Mouse (Mus musculus) kidney, adult 11 months (tissue): ENCODE measurements around the gene Pdcd4.
A peak's percentile ranks its signal among the peaks of the same experiment; 100 is the strongest.

Experiments
- DNase-seq: peaks from one replicate; pipeline ENCODE4 v3.0.0; 2022

Pdcd4 gene

GRCm38 (mm10) chr19:53892061-53892460 is at the start of gene Pdcd4:
Gene Pdcd4 (plus strand): TSS chr19:53892231.
- DNase-seq, result no peak

GRCm38 (mm10) chr19:53843972-53844371 is 48.1 kb upstream of the Pdcd4 start:
- no peak for DNase-seq

- no peak for DNase-seq
These were observed 43.6 kb upstream of the Pdcd4 start for GRCm38 (mm10) chr19:53848272-53848995.

GRCm38 (mm10) chr19:53850166-53850922 is 41.7 kb upstream of the Pdcd4 start:
- DNase-seq, result peak; percentile 84

GRCm38 (mm10) chr19:53851352-53851751 is 40.7 kb upstream of the Pdcd4 start:
- DNase-seq, result no peak

GRCm38 (mm10) chr19:53851826-53852698 is 40.0 kb upstream of the Pdcd4 start:
- DNase-seq, result no peak

GRCm38 (mm10) chr19:53852699-53853451 is 39.2 kb upstream of the Pdcd4 start:
- peak; percentile 91 for DNase-seq

- DNase-seq, result no peak
These were observed 37.1 kb upstream of the Pdcd4 start for GRCm38 (mm10) chr19:53854978-53855377.

- no peak for DNase-seq
These were observed 36.2 kb upstream of the Pdcd4 start for GRCm38 (mm10) chr19:53855781-53856180.

GRCm38 (mm10) chr19:53856794-53857193 is 35.2 kb upstream of the Pdcd4 start:
- DNase-seq, result no peak

- no peak for DNase-seq
These were observed 34.1 kb upstream of the Pdcd4 start for GRCm38 (mm10) chr19:53857962-53858361.

GRCm38 (mm10) chr19:53859149-53859548 is 32.9 kb upstream of the Pdcd4 start:
- no peak for DNase-seq

GRCm38 (mm10) chr19:53859593-53859992 is 32.4 kb upstream of the Pdcd4 start:
- no peak for DNase-seq

GRCm38 (mm10) chr19:53861346-53861745 is 30.7 kb upstream of the Pdcd4 start:
- DNase-seq, result no peak

- no peak for DNase-seq
These were observed 29.3 kb upstream of the Pdcd4 start for GRCm38 (mm10) chr19:53862573-53863246.

- no peak for DNase-seq
These were observed 24.8 kb upstream of the Pdcd4 start for GRCm38 (mm10) chr19:53867238-53867637.

- DNase-seq, result no peak
These were observed 23.9 kb upstream of the Pdcd4 start for GRCm38 (mm10) chr19:53868125-53868524.

- no peak for DNase-seq
These were observed 23.2 kb upstream of the Pdcd4 start for GRCm38 (mm10) chr19:53868796-53869195.

- no peak for DNase-seq
These were observed 22.3 kb upstream of the Pdcd4 start for GRCm38 (mm10) chr19:53869427-53870385.

GRCm38 (mm10) chr19:53870568-53870967 is 21.5 kb upstream of the Pdcd4 start:
- no peak for DNase-seq

- DNase-seq, result no peak
These were observed 20.5 kb upstream of the Pdcd4 start for GRCm38 (mm10) chr19:53871502-53871901.
